Mouse (Mus musculus) kidney, adult 11 months (tissue): ENCODE data around the gene Hsd17b7.
A peak's percentile ranks its signal among the peaks of the same experiment; 100 is the strongest.

Experiments
- DNase-seq: peaks from one replicate; pipeline ENCODE4 v3.0.0; 2022

The Hsd17b7 gene

GRCm38 (mm10) chr1:169934005-169934725 lies 34.9 kb downstream of the Hsd17b7 start:
- no peak for DNase-seq

DNA sequence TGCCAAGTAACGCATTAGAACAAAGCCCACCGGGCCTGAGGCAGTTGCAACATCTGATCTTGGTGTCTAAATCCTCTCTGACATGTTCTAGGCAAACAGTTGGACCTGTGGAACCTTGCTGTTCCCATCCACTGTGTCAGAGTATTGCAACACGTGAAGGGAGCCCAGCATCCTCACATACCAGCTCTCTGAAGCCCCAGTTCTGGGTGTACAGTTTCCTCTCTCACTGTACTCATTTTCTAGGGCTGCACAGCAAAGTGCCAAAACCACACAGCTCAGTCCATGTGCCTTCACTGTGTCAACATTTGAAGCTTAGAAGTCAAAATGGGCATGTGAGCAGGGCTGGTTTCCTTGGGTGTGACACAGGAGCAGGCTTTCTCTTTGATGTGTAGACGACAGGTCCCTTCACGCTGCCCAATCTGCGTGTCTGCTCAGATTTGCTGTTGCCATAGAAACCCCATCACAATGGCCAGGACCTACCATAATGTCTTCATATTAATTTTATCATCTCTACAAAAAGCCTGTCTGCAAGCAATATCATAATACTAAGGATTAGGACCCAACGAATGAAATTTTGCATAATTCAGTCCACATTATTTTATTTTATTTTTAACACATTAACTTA lies 36.8 kb downstream of the Hsd17b7 start:
- no peak for DNase-seq

GRCm38 (mm10) chr1:169931698-169932097 lies 37.3 kb downstream of the Hsd17b7 start:
- DNase-seq = no peak

DNA sequence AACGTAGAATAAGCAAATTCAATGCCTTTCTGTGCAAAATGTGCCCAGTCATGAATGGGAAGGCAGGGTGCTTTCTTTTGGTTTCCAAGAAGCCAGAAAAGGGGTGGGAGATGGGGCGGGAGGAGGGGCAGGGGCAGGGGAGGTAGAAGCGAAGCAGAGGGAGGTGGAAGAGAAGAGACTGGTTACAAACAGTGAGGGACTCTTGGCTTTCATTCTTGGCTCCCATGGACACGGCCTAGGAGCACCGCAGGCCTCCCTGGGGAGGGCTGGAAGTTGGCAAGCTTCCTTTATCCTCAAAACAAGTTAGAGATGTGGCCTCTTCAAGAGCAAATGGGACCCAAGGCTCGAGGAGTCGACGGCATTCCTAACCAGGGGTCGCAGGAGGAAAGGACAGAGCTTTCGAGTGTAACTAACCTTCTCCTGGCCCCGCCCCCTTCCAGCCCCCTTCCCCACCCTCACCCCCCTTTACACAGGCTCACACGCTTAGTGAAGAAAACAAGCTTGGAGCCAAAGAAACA lies 40.5 kb downstream of the Hsd17b7 start, which contains the start of gene Ccdc190:
TSS of gene Ccdc190 (plus strand) at position 195 of the 518 bp plus-strand sequence.
- DNase-seq = peak; percentile 11

DNA sequence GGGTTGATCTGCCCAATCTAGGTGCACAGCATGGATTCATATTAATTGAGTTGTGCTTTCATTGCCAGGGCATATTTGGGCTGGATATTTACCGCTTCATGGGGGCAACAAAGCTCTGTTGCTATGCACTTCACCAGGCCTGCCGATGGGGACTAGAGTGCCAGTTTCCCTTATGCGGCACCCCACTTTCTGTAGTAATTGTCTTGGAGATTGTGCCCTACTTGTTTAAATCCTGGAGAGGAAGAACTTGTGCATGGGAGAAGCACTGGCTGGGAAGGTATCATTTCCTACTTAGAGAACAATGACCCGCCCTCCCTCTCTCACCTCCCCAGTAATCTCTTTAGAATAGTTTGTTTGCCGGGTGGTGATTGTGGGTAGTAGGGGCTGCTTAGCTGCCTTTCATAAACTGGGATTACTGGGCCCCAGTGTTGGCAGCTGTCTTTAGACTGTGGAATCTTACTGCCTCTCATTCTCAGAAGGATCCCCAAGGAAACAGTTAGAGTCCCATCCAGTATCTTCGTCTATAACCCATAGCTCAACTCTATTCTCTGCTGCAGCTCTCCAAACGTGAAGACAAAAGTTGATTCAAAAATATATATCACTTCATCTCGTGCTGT lies 41.2 kb downstream of the Hsd17b7 start:
- DNase-seq = no peak

DNA sequence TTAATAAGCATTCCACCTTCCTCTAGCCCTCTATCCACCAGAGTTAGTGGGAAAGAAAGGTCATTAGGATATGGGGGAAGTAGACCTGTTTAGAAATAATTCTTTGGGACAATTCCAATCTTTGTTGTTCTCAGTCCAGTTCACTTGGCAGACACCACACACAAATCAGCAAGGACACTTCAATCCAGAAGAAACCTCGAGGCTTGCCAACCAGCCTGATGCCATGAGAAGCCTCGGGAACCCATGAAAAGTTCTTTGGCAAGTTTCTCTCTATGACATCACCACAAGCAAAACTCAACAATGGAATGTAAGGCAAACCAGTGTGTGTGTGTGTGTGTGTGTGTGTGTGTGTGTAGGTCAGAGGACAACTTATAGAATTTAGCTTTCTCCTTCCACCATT lies 44.5 kb downstream of the Hsd17b7 start:
- no peak for DNase-seq

- no peak for DNase-seq
Observed at GRCm38 (mm10) chr1:169921710-169922211, 47.3 kb downstream of the Hsd17b7 start.

- DNase-seq = peak; percentile 54
Observed at GRCm38 (mm10) chr1:169919211-169919610, 49.8 kb downstream of the Hsd17b7 start.

GRCm38 (mm10) chr1:169917998-169918397 lies 51.0 kb downstream of the Hsd17b7 start:
- DNase-seq = peak; percentile 19

DNA sequence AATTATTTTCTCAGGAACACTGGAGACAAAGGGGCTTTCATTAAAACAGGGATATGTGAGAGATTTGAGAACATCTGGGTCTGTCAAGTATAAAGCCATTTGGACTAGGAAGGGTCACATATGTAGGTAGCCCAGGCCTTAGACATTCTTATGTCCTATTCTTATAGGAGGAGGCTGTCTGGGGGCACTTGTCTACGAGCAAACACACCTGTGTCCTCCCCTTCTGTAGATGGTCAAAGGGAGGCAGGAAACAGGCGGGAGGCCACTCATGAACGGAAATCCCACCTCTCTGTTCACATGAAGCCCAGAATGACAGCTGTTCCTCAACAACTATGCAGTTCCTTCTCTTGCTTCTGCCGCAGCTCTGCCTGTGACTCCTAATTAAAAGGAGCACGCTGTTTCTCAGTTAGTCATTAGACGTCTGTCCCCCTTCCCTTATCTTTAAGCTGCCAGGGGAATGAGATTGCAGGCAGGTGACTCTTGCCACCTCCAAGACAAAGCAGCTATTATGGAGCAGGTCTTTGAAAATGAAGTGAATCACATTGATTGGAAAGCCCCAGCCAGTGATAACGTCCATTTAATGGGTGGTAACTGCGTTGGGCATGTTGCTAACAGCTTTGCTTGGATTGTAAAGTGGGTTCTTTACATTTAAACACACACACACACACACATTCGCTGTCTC lies 51.8 kb downstream of the Hsd17b7 start:
- DNase-seq = no peak

DNA sequence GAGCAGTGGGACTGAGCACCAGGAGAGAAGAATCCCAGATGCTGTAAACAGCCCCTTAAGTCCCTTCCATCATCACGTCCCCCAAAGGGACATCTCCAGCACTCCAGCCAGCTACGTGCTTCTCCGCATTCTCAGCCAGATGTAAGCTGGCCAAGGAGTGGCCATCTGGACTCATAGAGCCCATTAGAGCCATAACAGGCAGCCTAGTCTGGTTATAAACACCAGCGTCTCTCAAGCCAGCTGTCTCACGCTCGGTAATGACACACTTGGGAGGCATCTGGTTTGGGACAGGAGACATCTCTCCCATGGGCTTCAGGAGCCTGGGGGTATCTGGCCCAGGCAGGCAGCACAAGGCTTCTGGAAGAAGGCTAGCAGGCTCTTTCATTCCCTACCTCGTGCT lies 52.4 kb downstream of the Hsd17b7 start:
- DNase-seq = no peak

DNA sequence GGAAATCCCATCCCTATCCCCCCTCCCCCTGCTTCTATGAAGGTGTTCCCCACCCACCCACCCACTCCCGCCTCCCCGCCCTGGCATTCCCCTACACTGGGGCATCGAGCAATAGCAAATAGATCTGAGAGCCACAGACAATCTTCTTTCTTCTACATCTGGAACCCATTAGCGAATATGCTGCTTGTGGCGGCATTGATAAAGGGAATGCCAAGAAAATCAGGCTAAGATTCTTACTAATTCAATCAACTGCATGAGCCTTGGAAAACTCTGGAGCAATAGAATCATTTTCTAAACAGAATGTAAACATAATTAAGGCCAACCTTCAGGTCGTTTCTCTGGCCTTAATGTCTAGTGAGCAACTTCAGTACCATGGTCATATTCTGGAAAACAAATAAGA lies 57.5 kb downstream of the Hsd17b7 start:
- DNase-seq = no peak

DNA sequence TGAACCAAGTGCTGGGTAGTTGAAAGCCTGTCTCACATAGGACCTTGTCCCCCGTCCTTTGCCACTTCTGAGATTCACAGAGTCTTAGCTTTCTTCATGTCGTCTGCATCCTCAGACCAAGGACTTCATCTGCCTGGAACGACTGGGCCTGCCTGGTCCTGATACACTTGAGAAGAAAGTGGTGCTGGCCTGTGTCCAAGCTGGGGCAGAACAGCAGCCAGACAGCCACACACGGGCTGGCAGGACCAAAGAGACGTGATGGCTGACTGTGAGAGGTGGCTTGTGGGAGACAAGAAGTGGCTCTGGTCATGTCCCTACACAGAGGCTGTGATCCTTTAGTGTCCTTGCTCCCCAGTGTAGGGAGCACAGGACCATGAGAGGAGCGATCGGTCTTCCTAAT lies 58.3 kb downstream of the Hsd17b7 start:
- DNase-seq = no peak

GRCm38 (mm10) chr1:169909659-169910058 lies 59.4 kb downstream of the Hsd17b7 start:
- no peak for DNase-seq

- DNase-seq = no peak
Observed at GRCm38 (mm10) chr1:169909163-169909562, 59.9 kb downstream of the Hsd17b7 start.

- no peak for DNase-seq
Observed at GRCm38 (mm10) chr1:169900771-169901336, 68.2 kb downstream of the Hsd17b7 start.
